ENCODE assay signal across 11 mouse cellular contexts in the genomic region with DNA sequence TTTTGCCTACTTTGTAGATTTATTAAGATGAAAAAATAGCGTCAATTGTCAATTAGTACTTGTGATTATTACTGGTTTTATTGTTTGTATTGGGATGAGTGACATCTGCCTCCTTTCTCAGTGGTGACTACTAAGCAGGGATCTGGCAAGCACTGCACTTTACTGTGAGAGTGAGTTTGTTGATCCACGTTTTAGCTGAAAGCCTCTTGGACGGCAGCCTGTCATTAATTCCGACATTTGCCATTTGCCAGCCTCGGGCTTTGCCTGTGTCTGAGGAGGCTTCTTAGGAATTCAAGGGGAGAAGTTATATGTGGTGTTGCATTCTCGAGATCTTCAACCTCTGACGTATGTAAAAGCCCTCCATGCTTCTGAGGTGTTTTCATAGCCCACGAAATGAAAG.
DNase-seq lines count a peak whose midpoint lies in the region; ATAC-seq and TF ChIP-seq lines count a peak whose summit lies in the region.
"Had no signal": no experiment of that assay in that cellular context is flagged by ENCODE, and none has a peak within 500 bp of the region (broad histone marks: within the 10 kb centered on the region; RNA-seq: fewer than 3 reads in every experiment).

No protein-coding gene starts in this region.

- peak; percentile 59 to 66 for DNase-seq in cerebellum, postnatal 10 days
- no peak for DNase-seq in cerebellum, postnatal 4 days (ENCODE audit: low spot score in 2 of 2)
- no peak for DNase-seq in lung, adult 2 months
- DNase-seq in gastrocnemius, adult 8-10 months (ENCODE audit: low spot score in 2 of 2), result no peak
- DNase-seq: adrenal gland, postnatal 14 days; thymus, adult 2 months had no signal

- no peak overlapping the region for H3K4me3 ChIP-seq in hindbrain, embryonic 15.5 days
- H3K4me3 ChIP-seq in hindbrain, embryonic 13.5 days, result no peak overlapping the region
- H3K4me3 ChIP-seq in lung, embryonic 16.5 days (ENCODE audit: low read length), result peak overlapping the region; percentile 14; the same call in 1 of the 2 replicates
- no peak overlapping the region for H3K4me3 ChIP-seq in lung, adult 2 months (replicated peaks; ENCODE audit: extremely low read depth, low read depth, low read length)
- peak overlapping the region; percentile 12 for H3K4me3 ChIP-seq in myocyte
- H3K4me3 ChIP-seq: midbrain, embryonic 12.5 days had no signal

- no peak overlapping the region for H3K27ac ChIP-seq in hindbrain, embryonic 15.5 days (replicated peaks)
- no peak overlapping the region for H3K27ac ChIP-seq in hindbrain, embryonic 13.5 days
- no peak overlapping the region for H3K27ac ChIP-seq in lung, embryonic 16.5 days (ENCODE audit: low read length)
- H3K27ac ChIP-seq: midbrain, embryonic 12.5 days had no signal

- 0 out of 2 replicates have a peak overlapping the region, but pooled peaks have one; percentile 14 for H3K4me2 ChIP-seq in hindbrain, embryonic 15.5 days
- H3K4me2 ChIP-seq in hindbrain, embryonic 13.5 days, result no peak overlapping the region
- H3K4me2 ChIP-seq in lung, embryonic 16.5 days (ENCODE audit: low read depth, low read length), result peak overlapping the region; percentile 31
- peak overlapping the region; percentile 73 for H3K4me2 ChIP-seq in myocyte (ENCODE audit: low read depth)
- H3K4me2 ChIP-seq: midbrain, embryonic 12.5 days had no signal

- peaks cover 9% of the 10 kb centered on the region for H3K4me1 ChIP-seq in hindbrain, embryonic 15.5 days (replicated peaks)
- 0 out of 2 replicates have a peak, but pooled peaks cover 5% of the 10 kb centered on the region for H3K4me1 ChIP-seq in hindbrain, embryonic 13.5 days (replicated peaks)
- no peaks in the 10 kb centered on the region for H3K4me1 ChIP-seq in lung, embryonic 16.5 days (replicated peaks; ENCODE audit: control insufficient read depth, insufficient read depth, low read length)
- H3K4me1 ChIP-seq in lung, adult 2 months (ENCODE audit: control insufficient read depth, insufficient read depth, low read length), result 0 out of 2 replicates have a peak, but pooled peaks cover 2% of the 10 kb centered on the region
- H3K4me1 ChIP-seq: midbrain, embryonic 12.5 days had no signal

- TF ChIP-seq POLR2A in lung, adult 2 months (IDR thresholded peaks at IDR 0.05; ENCODE audit: borderline replicate concordance, extremely low read depth, low read depth, low read length), result no peak
- TF ChIP-seq POLR2A in myocyte (IDR thresholded peaks at IDR 0.05; ENCODE audit: insufficient read length, low read depth), result no peak

- TF ChIP-seq CTCF in lung, adult 2 months (IDR thresholded peaks at IDR 0.05; ENCODE audit: insufficient read depth, low read length), result no peak

- ATAC-seq in hindbrain, embryonic 15.5 days (ENCODE audit: low FRiP score, low read depth), result no peak
- ATAC-seq in hindbrain, embryonic 13.5 days (ENCODE audit: low FRiP score), result no peak
- no peak for ATAC-seq in lung, embryonic 16.5 days (ENCODE audit: low read depth)

- no peaks in the 10 kb centered on the region for H3K27me3 ChIP-seq in hindbrain, embryonic 15.5 days
- peaks cover 8% of the 10 kb centered on the region; the same call in 1 of the 2 replicates for H3K27me3 ChIP-seq in hindbrain, embryonic 13.5 days
- H3K27me3 ChIP-seq in lung, embryonic 16.5 days (ENCODE audit: control insufficient read depth, insufficient read depth, low read depth, low read length), result no peaks in the 10 kb centered on the region
- H3K27me3 ChIP-seq in myocyte (ENCODE audit: control insufficient read depth, insufficient read depth, insufficient read length), result no peaks in the 10 kb centered on the region

- no peaks in the 10 kb centered on the region for H3K9me3 ChIP-seq in hindbrain, embryonic 15.5 days
- H3K9me3 ChIP-seq in hindbrain, embryonic 13.5 days, result no peaks in the 10 kb centered on the region
- no peaks in the 10 kb centered on the region for H3K9me3 ChIP-seq in lung, embryonic 16.5 days (ENCODE audit: control insufficient read depth, low read length)
- H3K9me3 ChIP-seq: midbrain, embryonic 12.5 days had no signal

- 52% methylated on average over 8 of the region's 8 CpGs for WGBS in hindbrain, embryonic 15.5 days
- 53% methylated on average over 8 of the region's 8 CpGs for WGBS in hindbrain, embryonic 13.5 days
- WGBS in lung, embryonic 16.5 days, result 23% methylated on average over 8 of the region's 8 CpGs
- WGBS in lung, adult 2 months, result 35% methylated on average over 8 of the region's 8 CpGs

- no peak overlapping the region for H3ac ChIP-seq in myocyte (ENCODE audit: control insufficient read depth, insufficient read length)

- no peaks in the 10 kb centered on the region for H3K79me2 ChIP-seq in myocyte (ENCODE audit: control insufficient read depth, insufficient read depth)

- no peaks in the 10 kb centered on the region for H3K36me3 ChIP-seq in hindbrain, embryonic 15.5 days
- H3K36me3 ChIP-seq in hindbrain, embryonic 13.5 days, result no peaks in the 10 kb centered on the region
- H3K36me3 ChIP-seq in lung, embryonic 16.5 days (ENCODE audit: control insufficient read depth, insufficient read depth, low read length), result no peaks in the 10 kb centered on the region
- no peaks in the 10 kb centered on the region for H3K36me3 ChIP-seq in myocyte (ENCODE audit: control insufficient read depth, insufficient read depth)
- H3K36me3 ChIP-seq: midbrain, embryonic 12.5 days had no signal

- no peak overlapping the region for H3K9ac ChIP-seq in hindbrain, embryonic 15.5 days
- H3K9ac ChIP-seq in hindbrain, embryonic 13.5 days, result no peak overlapping the region
- no peak overlapping the region for H3K9ac ChIP-seq in lung, embryonic 16.5 days (ENCODE audit: low read length)
- H3K9ac ChIP-seq: midbrain, embryonic 12.5 days had no signal

TF ChIP-seq in myocyte, 11 proteins besides CTCF, POLR2A, EP300 and RAD21:
- TF ChIP-seq TCF12 (IDR thresholded peaks at IDR 0.05; ENCODE audit: insufficient read depth, poor library complexity, severe bottlenecking) (no peak), POLR2AphosphoS2 (IDR thresholded peaks at IDR 0.05; ENCODE audit: insufficient read length, low read depth) (no peak), MAX (IDR thresholded peaks at IDR 0.05; ENCODE audit: low read depth) (no peak), TCF3 (IDR thresholded peaks at IDR 0.05; ENCODE audit: insufficient read length, low read depth) (no peak), USF1 (IDR thresholded peaks at IDR 0.05; ENCODE audit: low read depth) (no peak), CEBPB (IDR thresholded peaks at IDR 0.05; ENCODE audit: insufficient read depth, poor library complexity, severe bottlenecking) (no peak), SRF (IDR thresholded peaks at IDR 0.05; ENCODE audit: control insufficient read depth, insufficient read length, low read depth) (no peak), REST (IDR thresholded peaks at IDR 0.05; ENCODE audit: insufficient read depth, insufficient read length) (no peak), E2F4 (IDR thresholded peaks at IDR 0.05; ENCODE audit: insufficient read depth) (no peak), MYOD1 (IDR thresholded peaks at IDR 0.05; ENCODE audit: control insufficient read depth in 1 of 3, insufficient read length in 2 of 3, low read depth in 2 of 3) (no peak), MYOG (IDR thresholded peaks at IDR 0.05; ENCODE audit: control insufficient read depth in 1 of 3, insufficient read depth in 1 of 3, insufficient read length in 2 of 3, low read depth in 2 of 3) (no peak)

Comparison
In these comparisons a context has a peak if more than half of its experiments do, and no peak if none do; other contexts are left out.
1. DNase-seq: peak in cerebellum, postnatal 10 days (2 of 2); none in cerebellum, postnatal 4 days (0 of 2), lung, adult 2 months (single experiment) and gastrocnemius, adult 8-10 months (0 of 2).
2. H3K4me3 ChIP-seq: peak in lung, embryonic 16.5 days (single experiment) and myocyte (single experiment); none in hindbrain, embryonic 15.5 days (single experiment), hindbrain, embryonic 13.5 days (single experiment) and lung, adult 2 months (single experiment).